Mouse (Mus musculus): ENCODE measurements at regions not wholly inside any gene's neighbourhood (a gene's known extent, or its start where the extent isn't known, plus 50 kb on each side); places are given as distances from the start of the nearest gene placed in this dataset.

GRCm38 (mm10) chr12:105918775-105919174 lies 91.3 kb upstream of the Vrk1 start:
- H3K27me3 ChIP-seq (ENCODE audit: control insufficient read depth, insufficient read depth, low read length) = no peaks in the 10 kb centered on the region
- H3K4me1 ChIP-seq (ENCODE audit: control insufficient read depth, insufficient read depth, low read length) = no peaks in the 10 kb centered on the region
- no peak overlapping the region for H3K4me2 ChIP-seq (replicated peaks; ENCODE audit: low read depth, low read length)
- H3K9me3 ChIP-seq (ENCODE audit: control insufficient read depth, low read depth, low read length) = no peaks in the 10 kb centered on the region
- no peaks in the 10 kb centered on the region for H3K36me3 ChIP-seq (ENCODE audit: control insufficient read depth, insufficient read depth, low read length)
- no peak overlapping the region for H3K27ac ChIP-seq (ENCODE audit: low read length)
- no peak overlapping the region for H3K4me3 ChIP-seq (ENCODE audit: low read depth, low read length)
- ATAC-seq (ENCODE audit: insufficient number of reproducible peaks, insufficient read depth, low FRiP score, low read depth) = peak; percentile 82; the same call in 1 of the 2 replicates
- WGBS = 53% methylated on average over 12 of the region's 12 CpGs
- no peak overlapping the region for H3K9ac ChIP-seq (replicated peaks; ENCODE audit: low read depth, low read length)

GRCm38 (mm10) chr12:105927210-105927609 lies 82.8 kb upstream of the Vrk1 start:
- no peak for ATAC-seq (ENCODE audit: insufficient number of reproducible peaks, insufficient read depth, low FRiP score, low read depth)
- H3K4me2 ChIP-seq (replicated peaks; ENCODE audit: low read depth, low read length) = no peak overlapping the region
- WGBS = 93% methylated on average over 7 of the region's 7 CpGs
- no peaks in the 10 kb centered on the region for H3K27me3 ChIP-seq (ENCODE audit: control insufficient read depth, insufficient read depth, low read length)
- H3K36me3 ChIP-seq (ENCODE audit: control insufficient read depth, insufficient read depth, low read length) = no peaks in the 10 kb centered on the region
- no peaks in the 10 kb centered on the region for H3K4me1 ChIP-seq (ENCODE audit: control insufficient read depth, insufficient read depth, low read length)
- no peaks in the 10 kb centered on the region for H3K9me3 ChIP-seq (ENCODE audit: control insufficient read depth, low read depth, low read length)
- H3K27ac ChIP-seq (ENCODE audit: low read length) = no peak overlapping the region
- H3K4me3 ChIP-seq (ENCODE audit: low read depth, low read length) = no peak overlapping the region
- no peak overlapping the region for H3K9ac ChIP-seq (replicated peaks; ENCODE audit: low read depth, low read length)

GRCm38 (mm10) chr12:105929456-105929921 lies 80.5 kb upstream of the Vrk1 start:
- Histone ChIP-seq H3K27ac (ENCODE audit: low read length) (no peak overlapping the region), H3K4me3 (ENCODE audit: low read depth, low read length) (no peak overlapping the region), H3K36me3 (ENCODE audit: control insufficient read depth, insufficient read depth, low read length) (no peaks in the 10 kb centered on the region), H3K27me3 (ENCODE audit: control insufficient read depth, insufficient read depth, low read length) (no peaks in the 10 kb centered on the region), H3K4me1 (ENCODE audit: control insufficient read depth, insufficient read depth, low read length) (no peaks in the 10 kb centered on the region), H3K9me3 (ENCODE audit: control insufficient read depth, low read depth, low read length) (no peaks in the 10 kb centered on the region), H3K4me2 (replicated peaks; ENCODE audit: low read depth, low read length) (no peak overlapping the region), H3K9ac (replicated peaks; ENCODE audit: low read depth, low read length) (no peak overlapping the region)
- ATAC-seq (ENCODE audit: insufficient number of reproducible peaks, insufficient read depth, low FRiP score, low read depth) = no peak
- WGBS = 44% methylated on average over 12 of the region's 12 CpGs

DNA sequence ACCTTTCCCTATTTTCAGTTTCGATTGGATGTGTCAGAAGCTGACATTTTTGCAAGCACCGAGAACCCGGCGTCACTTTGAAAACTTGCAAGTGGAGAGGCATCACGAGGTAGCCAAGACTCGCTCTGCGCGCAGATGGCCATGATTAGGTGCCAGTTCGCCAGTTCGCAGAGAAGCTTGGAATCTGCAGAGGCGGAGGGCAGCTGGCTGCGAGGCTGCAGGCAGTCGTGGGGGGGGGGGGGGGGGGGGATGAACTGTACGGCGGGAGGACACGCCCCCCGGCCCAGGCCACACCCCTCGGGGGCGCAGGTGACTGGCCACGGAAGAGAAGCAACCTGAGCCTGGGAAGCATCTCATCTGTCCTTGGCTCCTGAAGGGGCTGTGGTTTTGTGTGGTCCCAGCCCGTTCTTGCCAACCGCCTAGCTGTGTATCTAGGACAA lies 74.6 kb upstream of the Vrk1 start:
- Histone ChIP-seq H3K4me3 (ENCODE audit: low read depth, low read length) (peak overlapping the region; percentile 13; the same call in 1 of the 2 replicates), H3K9me3 (ENCODE audit: control insufficient read depth, low read depth, low read length) (no peaks in the 10 kb centered on the region), H3K4me2 (replicated peaks; ENCODE audit: low read depth, low read length) (peak overlapping the region; percentile 35), H3K27me3 (ENCODE audit: control insufficient read depth, insufficient read depth, low read length) (no peaks in the 10 kb centered on the region), H3K36me3 (ENCODE audit: control insufficient read depth, insufficient read depth, low read length) (no peaks in the 10 kb centered on the region), H3K27ac (ENCODE audit: low read length) (no peak overlapping the region), H3K4me1 (ENCODE audit: control insufficient read depth, insufficient read depth, low read length) (no peaks in the 10 kb centered on the region), H3K9ac (replicated peaks; ENCODE audit: low read depth, low read length) (no peak overlapping the region)
- 2% methylated on average over 21 of the region's 22 CpGs for WGBS
- peak; percentile 39; the same call in 1 of the 2 replicates for ATAC-seq (ENCODE audit: insufficient number of reproducible peaks, insufficient read depth, low FRiP score, low read depth)

GRCm38 (mm10) chr12:105936812-105937530 lies 73.1 kb upstream of the Vrk1 start:
- H3K4me1 ChIP-seq (ENCODE audit: control insufficient read depth, insufficient read depth, low read length) = no peaks in the 10 kb centered on the region
- ATAC-seq (ENCODE audit: insufficient number of reproducible peaks, insufficient read depth, low FRiP score, low read depth) = no peak
- H3K9me3 ChIP-seq (ENCODE audit: control insufficient read depth, low read depth, low read length) = no peaks in the 10 kb centered on the region
- no peak overlapping the region for H3K27ac ChIP-seq (ENCODE audit: low read length)
- WGBS = 81% methylated on average over 18 of the region's 18 CpGs
- H3K36me3 ChIP-seq (ENCODE audit: control insufficient read depth, insufficient read depth, low read length) = no peaks in the 10 kb centered on the region
- H3K4me2 ChIP-seq (replicated peaks; ENCODE audit: low read depth, low read length) = no peak overlapping the region
- H3K9ac ChIP-seq (replicated peaks; ENCODE audit: low read depth, low read length) = no peak overlapping the region
- H3K27me3 ChIP-seq (ENCODE audit: control insufficient read depth, insufficient read depth, low read length) = no peaks in the 10 kb centered on the region
- H3K4me3 ChIP-seq (ENCODE audit: low read depth, low read length) = no peak overlapping the region

- no peaks in the 10 kb centered on the region for H3K27me3 ChIP-seq (ENCODE audit: control insufficient read depth, insufficient read depth, low read length)
- H3K4me2 ChIP-seq (replicated peaks; ENCODE audit: low read depth, low read length) = no peak overlapping the region
- no peak overlapping the region for H3K4me3 ChIP-seq (ENCODE audit: low read depth, low read length)
- ATAC-seq (ENCODE audit: insufficient number of reproducible peaks, insufficient read depth, low FRiP score, low read depth) = no peak
- H3K27ac ChIP-seq (ENCODE audit: low read length) = no peak overlapping the region
- no peak overlapping the region for H3K9ac ChIP-seq (replicated peaks; ENCODE audit: low read depth, low read length)
- 77% methylated on average over 20 of the region's 20 CpGs for WGBS
- no peaks in the 10 kb centered on the region for H3K9me3 ChIP-seq (ENCODE audit: control insufficient read depth, low read depth, low read length)
- H3K36me3 ChIP-seq (ENCODE audit: control insufficient read depth, insufficient read depth, low read length) = no peaks in the 10 kb centered on the region
- H3K4me1 ChIP-seq (ENCODE audit: control insufficient read depth, insufficient read depth, low read length) = no peaks in the 10 kb centered on the region
Measured at GRCm38 (mm10) chr12:105942136-105943076, 67.6 kb upstream of the Vrk1 start.

GRCm38 (mm10) chr12:105943077-105943433 lies 67.0 kb upstream of the Vrk1 start:
- H3K4me1 ChIP-seq (ENCODE audit: control insufficient read depth, insufficient read depth, low read length) = no peaks in the 10 kb centered on the region
- no peak overlapping the region for H3K4me3 ChIP-seq (ENCODE audit: low read depth, low read length)
- WGBS = 84% methylated on average over 8 of the region's 8 CpGs
- H3K9ac ChIP-seq (replicated peaks; ENCODE audit: low read depth, low read length) = no peak overlapping the region
- H3K27ac ChIP-seq (ENCODE audit: low read length) = no peak overlapping the region
- H3K27me3 ChIP-seq (ENCODE audit: control insufficient read depth, insufficient read depth, low read length) = no peaks in the 10 kb centered on the region
- no peak overlapping the region for H3K4me2 ChIP-seq (replicated peaks; ENCODE audit: low read depth, low read length)
- H3K9me3 ChIP-seq (ENCODE audit: control insufficient read depth, low read depth, low read length) = no peaks in the 10 kb centered on the region
- H3K36me3 ChIP-seq (ENCODE audit: control insufficient read depth, insufficient read depth, low read length) = no peaks in the 10 kb centered on the region
- no peak for ATAC-seq (ENCODE audit: insufficient number of reproducible peaks, insufficient read depth, low FRiP score, low read depth)

- Histone ChIP-seq H3K4me2 (replicated peaks; ENCODE audit: low read depth, low read length) (no peak overlapping the region), H3K36me3 (ENCODE audit: control insufficient read depth, insufficient read depth, low read length) (no peaks in the 10 kb centered on the region), H3K4me3 (ENCODE audit: low read depth, low read length) (no peak overlapping the region), H3K27ac (ENCODE audit: low read length) (no peak overlapping the region), H3K27me3 (ENCODE audit: control insufficient read depth, insufficient read depth, low read length) (no peaks in the 10 kb centered on the region), H3K4me1 (ENCODE audit: control insufficient read depth, insufficient read depth, low read length) (no peaks in the 10 kb centered on the region), H3K9ac (replicated peaks; ENCODE audit: low read depth, low read length) (no peak overlapping the region), H3K9me3 (ENCODE audit: control insufficient read depth, low read depth, low read length) (no peaks in the 10 kb centered on the region)
- 57% methylated on average over 5 of the region's 5 CpGs for WGBS
- no peak for ATAC-seq (ENCODE audit: insufficient number of reproducible peaks, insufficient read depth, low FRiP score, low read depth)
Measured at GRCm38 (mm10) chr12:105947332-105947731, 62.7 kb upstream of the Vrk1 start.
